8 mouse cellular contexts compared by ENCODE assay signal in genomic region chr6:54327626-54328003, GRCm38 (mm10). TPM values are rescaled to one million over a fixed set of nuclear protein-coding genes. Genes with fewer than 3 reads are reported as not detected.
DNase-seq lines count a peak whose midpoint lies in the region; ATAC-seq and TF ChIP-seq lines count a peak whose summit lies in the region.

No protein-coding gene starts in this region.

- H3K27me3 ChIP-seq in embryonic facial prominence, embryonic 10.5 days (replicated peaks; ENCODE audit: low read depth, poor library complexity, severe bottlenecking): peaks cover 80% of the 10 kb centered on the region
- H3K27me3 ChIP-seq in intestine, postnatal 0 days (replicated peaks; ENCODE audit: control insufficient read depth, insufficient read depth, low read length): no peaks in the 10 kb centered on the region
- H3K27me3 ChIP-seq in limb, embryonic 12.5 days: peaks cover 69% of the 10 kb centered on the region
- H3K27me3 ChIP-seq in midbrain, embryonic 10.5 days (ENCODE audit: low read depth, poor library complexity, severe bottlenecking): peaks cover 86% of the 10 kb centered on the region

- H3K36me3 ChIP-seq in embryonic facial prominence, embryonic 10.5 days (replicated peaks): no peaks in the 10 kb centered on the region
- no peaks in the 10 kb centered on the region for H3K36me3 ChIP-seq in intestine, postnatal 0 days (ENCODE audit: control insufficient read depth, insufficient read depth)
- no peaks in the 10 kb centered on the region for H3K36me3 ChIP-seq in limb, embryonic 12.5 days
- no peaks in the 10 kb centered on the region for H3K36me3 ChIP-seq in midbrain, embryonic 10.5 days

- under 1% methylated on average over 28 of the region's 28 CpGs for WGBS in embryonic facial prominence, embryonic 10.5 days
- WGBS in intestine, postnatal 0 days: under 1% methylated on average over 28 of the region's 28 CpGs
- whole genome bisulfite sequencing in limb, embryonic 12.5 days: 1% methylated on average over 28 of the region's 28 CpGs
- WGBS in midbrain, embryonic 10.5 days: 1% methylated on average over 28 of the region's 28 CpGs

- TF ChIP-seq POLR2A in bone marrow macrophage, adult 2 months (IDR thresholded peaks at IDR 0.05; ENCODE audit: borderline replicate concordance, low read depth, low read length): no peak

- H3K4me1 ChIP-seq in bone marrow macrophage, adult 2 months (ENCODE audit: control insufficient read depth, insufficient read depth, low read length): peaks cover 2% of the 10 kb centered on the region; the same call in 1 of the 2 replicates
- H3K4me1 ChIP-seq in embryonic facial prominence, embryonic 10.5 days: peaks cover 42% of the 10 kb centered on the region
- no peaks in the 10 kb centered on the region; the same call in none of the 2 replicates for H3K4me1 ChIP-seq in intestine, postnatal 0 days (replicated peaks; ENCODE audit: control insufficient read depth, insufficient read depth, low read length)
- H3K4me1 ChIP-seq in limb, embryonic 12.5 days (replicated peaks): peaks cover 29% of the 10 kb centered on the region
- peaks cover 33% of the 10 kb centered on the region for H3K4me1 ChIP-seq in midbrain, embryonic 10.5 days

- peak; percentile 54 for DNase-seq in embryonic facial prominence, embryonic 10.5 days (ENCODE audit: low spot score)
- DNase-seq in heart, adult 18-20 months: peak; percentile 69 to 82
- DNase-seq in midbrain, embryonic 10.5 days (ENCODE audit: low spot score): peak; percentile 45
- peak; percentile 30 for DNase-seq in skeletal muscle tissue, adult 2 months (ENCODE audit: low read depth, low spot score)
- no peak for DNase-seq in spleen, postnatal 14 days (ENCODE audit: low spot score in 2 of 2)

- TF ChIP-seq CTCF in bone marrow macrophage, adult 2 months (IDR thresholded peaks at IDR 0.05; ENCODE audit: low read depth, low read length): no peak
- peak; percentile 40; the same call in 1 of the 2 replicates for TF ChIP-seq CTCF in intestine, postnatal 0 days (IDR thresholded peaks at IDR 0.05; ENCODE audit: low read depth)

- no peak overlapping the region for H3K27ac ChIP-seq in bone marrow macrophage, adult 2 months (ENCODE audit: insufficient read depth, low read depth, low read length)
- peak overlapping the region; percentile 45; the same call in 1 of the 2 replicates for H3K27ac ChIP-seq in embryonic facial prominence, embryonic 10.5 days (replicated peaks)
- peak overlapping the region; percentile 92 for H3K27ac ChIP-seq in intestine, postnatal 0 days (ENCODE audit: low read depth, low read length)
- H3K27ac ChIP-seq in limb, embryonic 12.5 days: no peak overlapping the region
- peak overlapping the region; percentile 42; the same call in 1 of the 2 replicates for H3K27ac ChIP-seq in midbrain, embryonic 10.5 days (replicated peaks)

- ATAC-seq in intestine, postnatal 0 days: peak; percentile 44
- ATAC-seq in limb, embryonic 12.5 days (ENCODE audit: insufficient number of reproducible peaks, insufficient read depth, low FRiP score, low TSS enrichment, low read depth): no peak

- no peaks in the 10 kb centered on the region for H3K9me3 ChIP-seq in embryonic facial prominence, embryonic 10.5 days
- H3K9me3 ChIP-seq in intestine, postnatal 0 days (ENCODE audit: control insufficient read depth): no peaks in the 10 kb centered on the region
- H3K9me3 ChIP-seq in limb, embryonic 12.5 days: no peaks in the 10 kb centered on the region
- no peaks in the 10 kb centered on the region for H3K9me3 ChIP-seq in midbrain, embryonic 10.5 days (replicated peaks)

- H3K9ac ChIP-seq in intestine, postnatal 0 days (ENCODE audit: low read depth, low read length): peak overlapping the region; percentile 68
- H3K9ac ChIP-seq in limb, embryonic 12.5 days (replicated peaks): peak overlapping the region; percentile 37; the same call in 1 of the 2 replicates

- H3K4me3 ChIP-seq in bone marrow macrophage, adult 2 months (ENCODE audit: insufficient read depth, low read length): peak overlapping the region; percentile 30
- H3K4me3 ChIP-seq in embryonic facial prominence, embryonic 10.5 days: peak overlapping the region; percentile 65
- peak overlapping the region; percentile 57 for H3K4me3 ChIP-seq in intestine, postnatal 0 days (ENCODE audit: low read depth, low read length)
- peak overlapping the region; percentile 41 for H3K4me3 ChIP-seq in limb, embryonic 12.5 days (replicated peaks)
- H3K4me3 ChIP-seq in midbrain, embryonic 10.5 days: peak overlapping the region; percentile 67

- peak overlapping the region; percentile 91 for H3K4me2 ChIP-seq in intestine, postnatal 0 days (replicated peaks; ENCODE audit: low read depth)
- H3K4me2 ChIP-seq in limb, embryonic 12.5 days: peak overlapping the region; percentile 84

RNA-seq across cellular contexts. Expression of gene Prr15, which starts 2.0 kb away (rescaled TPM):
- 1.1 and 1.4 TPM in 2 replicates for polyA plus RNA-seq in bone marrow macrophage, adult 2 months (2012; ENCODE audit: insufficient read depth, insufficient read length, missing spikeins)
- 2.9 and 3.6 TPM in 2 replicates for polyA plus RNA-seq in embryonic facial prominence, embryonic 10.5 days (2016; fragmentation: Nextera tagmentation; extraction: Ambion mirVana)
- total RNA-seq in heart, adult 18-20 months (2021): 1 to 10 TPM; 1.8 TPM
- polyA plus RNA-seq in intestine, postnatal 0 days (2015; fragmentation: Nextera tagmentation; extraction: Ambion mirVana): 47.4 and 52.3 TPM in 2 replicates
- 0.40 TPM in 1 of 2 replicates, not detected in the other for polyA plus RNA-seq in limb, embryonic 12.5 days (2016; fragmentation: Nextera tagmentation; extraction: Ambion mirVana)
- polyA plus RNA-seq in midbrain, embryonic 10.5 days (2016; fragmentation: Nextera tagmentation; extraction: Ambion mirVana): 0.96 and 1.1 TPM in 2 replicates

Comparison
In these comparisons a context has a peak if more than half of its experiments do, and no peak if none do; other contexts are left out.
1. H3K27ac ChIP-seq: peak in embryonic facial prominence, embryonic 10.5 days (single experiment), intestine, postnatal 0 days (single experiment) and midbrain, embryonic 10.5 days (single experiment); none in bone marrow macrophage, adult 2 months (single experiment) and limb, embryonic 12.5 days (single experiment).
2. DNase-seq: peak in embryonic facial prominence, embryonic 10.5 days (single experiment), heart, adult 18-20 months (2 of 2), midbrain, embryonic 10.5 days (single experiment) and skeletal muscle tissue, adult 2 months (single experiment); none in spleen, postnatal 14 days (0 of 2).
3. RNA of gene Prr15, which starts 2.0 kb away (polyA plus RNA-seq): 47.4 to 52.3 TPM in intestine, postnatal 0 days; 2.9 to 3.6 TPM in embryonic facial prominence, embryonic 10.5 days, 1.1 to 1.4 TPM in bone marrow macrophage, adult 2 months, 0.96 to 1.1 TPM in midbrain, embryonic 10.5 days and 0.40 TPM in limb, embryonic 12.5 days; every median in the first group is over 10 times any median in the second.
4. Peak in every context shown above with its lines, with median percentiles within 50 percentile points of each other: H3K4me3 ChIP-seq.